Mouse (Mus musculus): ENCODE data around the gene Myb.

DNA sequence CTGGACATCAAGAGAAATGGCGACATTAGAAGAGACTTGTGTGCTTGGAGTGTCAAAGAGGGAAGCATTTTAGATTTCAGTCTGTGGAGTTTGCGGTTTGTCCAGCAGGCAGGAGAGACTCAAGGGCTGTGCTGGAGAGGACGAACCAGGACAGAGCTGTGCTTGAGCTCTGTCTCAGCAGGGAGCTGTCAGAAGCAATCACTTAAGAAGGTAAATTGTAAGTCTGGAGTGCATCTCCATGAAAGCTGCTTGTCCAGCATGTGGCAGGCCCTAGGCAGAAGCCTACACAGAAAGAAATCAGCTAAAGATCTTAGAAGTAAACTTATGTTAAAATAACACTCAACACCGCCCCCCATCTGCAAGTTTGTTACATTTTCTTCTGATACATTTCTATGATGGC is 4.6 kb upstream of the Myb start:
- TF ChIP-seq CTCF (IDR thresholded peaks at IDR 0.05; ENCODE audit: insufficient read depth, low read depth, low read length) (no peak), POLR2A (IDR thresholded peaks at IDR 0.05; ENCODE audit: insufficient read depth, low read depth, low read length) (no peak)

Data from olfactory bulb, adult 2 months (tissue).